Mouse (Mus musculus) brain, embryonic 18.5 days (tissue): ENCODE data around the gene Pnpla2.
A peak's percentile ranks its signal among the peaks of the same experiment; 100 is the strongest.

ENCODE experiments used
- DNase-seq: peaks from one replicate; pipeline ENCODE4 v3.0.0-alpha.2; 2012; ENCODE audit warnings: low read depth, low spot score

Pnpla2 gene

GRCm38 (mm10) chr7:141447110-141447991 is 7.6 kb upstream of the Pnpla2 start, which contains the start of gene Rplp2:
Rplp2 (plus strand) TSS chr7:141447370.
- peak; percentile 93 for DNase-seq

GRCm38 (mm10) chr7:141451928-141452327 is 3.1 kb upstream of the Pnpla2 start:
- DNase-seq: no peak

- DNase-seq: no peak
These were observed 1.4 kb upstream of the Pnpla2 start for GRCm38 (mm10) chr7:141453636-141454035.

- DNase-seq: no peak
These were observed 764 bp downstream of the Pnpla2 start for GRCm38 (mm10) chr7:141455610-141456314.

- no peak for DNase-seq
These were observed 1.7 kb downstream of the Pnpla2 start for GRCm38 (mm10) chr7:141456739-141457138.

- DNase-seq: no peak
These were observed 2.2 kb downstream of the Pnpla2 start for GRCm38 (mm10) chr7:141457236-141457635.

- no peak for DNase-seq
These were observed 3.1 kb downstream of the Pnpla2 start for GRCm38 (mm10) chr7:141457986-141458660.

GRCm38 (mm10) chr7:141458661-141459060 is 3.7 kb downstream of the Pnpla2 start:
- no peak for DNase-seq

GRCm38 (mm10) chr7:141459301-141459711 is 4.3 kb downstream of the Pnpla2 start:
- DNase-seq: no peak

- DNase-seq: no peak
These were observed 5.0 kb downstream of the Pnpla2 start for GRCm38 (mm10) chr7:141460001-141460390.

GRCm38 (mm10) chr7:141460391-141461113 is 5.6 kb downstream of the Pnpla2 start, which contains the start of gene Cracr2b:
Cracr2b (plus strand) TSS chr7:141461094.
- DNase-seq: no peak

- DNase-seq: no peak
These were observed 6.7 kb downstream of the Pnpla2 start for GRCm38 (mm10) chr7:141461521-141462332.

- DNase-seq: no peak
These were observed 7.4 kb downstream of the Pnpla2 start for GRCm38 (mm10) chr7:141462333-141462821.

GRCm38 (mm10) chr7:141463824-141464602 is 9.0 kb downstream of the Pnpla2 start:
- no peak for DNase-seq

GRCm38 (mm10) chr7:141464603-141465201 is 9.7 kb downstream of the Pnpla2 start:
- no peak for DNase-seq

- no peak for DNase-seq
These were observed 10.5 kb downstream of the Pnpla2 start for GRCm38 (mm10) chr7:141465388-141466044.

GRCm38 (mm10) chr7:141466045-141466394 is 11.0 kb downstream of the Pnpla2 start:
- no peak for DNase-seq

- no peak for DNase-seq
These were observed 11.7 kb downstream of the Pnpla2 start for GRCm38 (mm10) chr7:141466607-141467148.
